Mouse (Mus musculus) intestine, embryonic 14.5 days (tissue): Measurements from ENCODE around the gene Sult4a1. TPM values are rescaled to one million over a fixed set of nuclear protein-coding genes. Genes with fewer than 3 reads are reported as not detected.

Experiments used
- ATAC-seq: fragments of 200-750 bp; cut with Nextera tagmentation; replicated peaks from 2 replicates; pipeline ENCODE4 v1.8.0; 2017; ENCODE audit warnings: low read depth, moderate number of reproducible peaks, moderate TSS enrichment, moderate library complexity; ENCODE audit not compliant: low FRiP score, low TSS enrichment
- DNase-seq: peaks from one replicate; pipeline ENCODE4 v3.0.0-alpha.2; 2018; ENCODE audit warnings: low spot score
- H3K27ac ChIP-seq: fragments of 300-500 bp; sonication (generic); 2 replicates; pipeline ENCODE4 v1.5.1; 2014; ENCODE audit warnings: low read depth, mild to moderate bottlenecking, control low read depth
- H3K27me3 ChIP-seq: fragments of 300-500 bp; sonication (generic); replicated peaks from 2 replicates; pipeline ENCODE4 v1.6.1; 2014; ENCODE audit warnings: low read length, control low read depth; ENCODE audit not compliant: control insufficient read depth, insufficient read depth
- H3K36me3 ChIP-seq: fragments of 300-500 bp; sonication (generic); 2 replicates; pipeline ENCODE4 v1.6.1; 2014; ENCODE audit warnings: low read length, control low read depth; ENCODE audit not compliant: control insufficient read depth, insufficient read depth
- H3K4me1 ChIP-seq: fragments of 300-500 bp; sonication (generic); replicated peaks from 2 replicates; pipeline ENCODE4 v1.6.1; 2014; ENCODE audit warnings: low read length, control low read depth, mixed read lengths; ENCODE audit not compliant: control insufficient read depth, insufficient read depth
- H3K4me2 ChIP-seq: fragments of 300-500 bp; sonication (generic); 2 replicates; pipeline ENCODE4 v1.6.1; 2014; ENCODE audit warnings: low read length
- H3K4me3 ChIP-seq: fragments of 300-500 bp; sonication (generic); 2 replicates; pipeline ENCODE4 v1.5.1; 2014; ENCODE audit warnings: low read depth, low read length, control low read depth, mixed read lengths
- H3K9ac ChIP-seq: fragments of 300-500 bp; sonication (generic); 2 replicates; pipeline ENCODE4 v1.6.1; 2014; ENCODE audit warnings: mild to moderate bottlenecking, low read length
- H3K9me3 ChIP-seq: fragments of 300-500 bp; sonication (generic); 2 replicates; pipeline ENCODE4 v1.6.1; 2016; ENCODE audit warnings: low read length, control low read depth; ENCODE audit not compliant: control insufficient read depth
- WGBS: fragments of 180-500 bp; shearing (Covaris S2); extraction: QIAGEN DNeasy Blood & Tissue Kit; methylation state at CpG from one replicate; pipeline ENCODE4 v1.1.7; 2014; 5-methylcytosine and 5-hydroxymethylcytosine counted together
- polyA plus RNA-seq: library from polyadenylated mRNA; unstranded; fragments of >200 nt; fragmentation: Nextera tagmentation; extraction: Ambion mirVana; gene quantifications from 2 replicates; pipeline ENCODE4 v1.2.1, GENCODE M21; 2014

Gene Sult4a1
- polyA plus RNA-seq, 1 experiment from 2014 or later = 4.5 TPM

- Histone ChIP-seq H3K36me3 (no peaks in the 10 kb centered on the region), H3K4me3 (no peak overlapping the region), H3K4me1 (no peaks in the 10 kb centered on the region), H3K27me3 (no peaks in the 10 kb centered on the region), H3K9me3 (no peaks in the 10 kb centered on the region), H3K4me2 (no peak overlapping the region), H3K27ac (no peak overlapping the region), H3K9ac (no peak overlapping the region)
- ATAC-seq (no peak), DNase-seq (no peak)
- WGBS = 58% methylated on average over 16 of the region's 16 CpGs
Observed at GRCm38 (mm10) chr15:84131096-84131786, 25.7 kb upstream of the Sult4a1 start.

GRCm38 (mm10) chr15:84126871-84127270, 21.3 kb upstream of the Sult4a1 start:
- no peaks in the 10 kb centered on the region for H3K27me3 ChIP-seq
- WGBS = 38% methylated on average over 5 of the region's 5 CpGs
- ATAC-seq (no peak), DNase-seq (no peak)
- H3K4me1 ChIP-seq = no peaks in the 10 kb centered on the region
- no peaks in the 10 kb centered on the region for H3K9me3 ChIP-seq
- H3K27ac ChIP-seq = no peak overlapping the region
- H3K4me3 ChIP-seq = no peak overlapping the region
- no peak overlapping the region for H3K4me2 ChIP-seq
- H3K9ac ChIP-seq = no peak overlapping the region
- H3K36me3 ChIP-seq = no peaks in the 10 kb centered on the region

GRCm38 (mm10) chr15:84126447-84126846, 20.9 kb upstream of the Sult4a1 start:
- Histone ChIP-seq H3K9me3 (no peaks in the 10 kb centered on the region), H3K4me3 (no peak overlapping the region), H3K4me2 (no peak overlapping the region), H3K27ac (no peak overlapping the region), H3K36me3 (no peaks in the 10 kb centered on the region), H3K9ac (no peak overlapping the region), H3K27me3 (no peaks in the 10 kb centered on the region), H3K4me1 (no peaks in the 10 kb centered on the region)
- DNase-seq (no peak), ATAC-seq (no peak)
- 70% methylated on average over 4 of the region's 4 CpGs for WGBS

GRCm38 (mm10) chr15:84124086-84124485, 18.5 kb upstream of the Sult4a1 start:
- 66% methylated on average over 7 of the region's 7 CpGs for WGBS
- Histone ChIP-seq H3K27me3 (no peaks in the 10 kb centered on the region), H3K9ac (no peak overlapping the region), H3K4me3 (no peak overlapping the region), H3K9me3 (no peaks in the 10 kb centered on the region), H3K36me3 (no peaks in the 10 kb centered on the region), H3K4me1 (no peaks in the 10 kb centered on the region), H3K4me2 (no peak overlapping the region), H3K27ac (no peak overlapping the region)
- DNase-seq (no peak), ATAC-seq (no peak)

- Histone ChIP-seq H3K9ac (no peak within 1 kb of the TSS), H3K4me3 (no peak within 1 kb of the TSS), H3K4me2 (no peak within 1 kb of the TSS), H3K9me3 (no peaks in the 10 kb centered on the region), H3K4me1 (no peaks in the 10 kb centered on the region), H3K27me3 (no peaks in the 10 kb centered on the region), H3K27ac (no peak within 1 kb of the TSS), H3K36me3 (no peaks in the 10 kb centered on the region)
- ATAC-seq = no peak
- DNase-seq = no peak
- WGBS = 62% methylated on average over 8 of the region's 8 CpGs
Observed at GRCm38 (mm10) chr15:84123075-84123474, 17.5 kb upstream of the Sult4a1 start, which contains the start of gene Pnpla5. Gene Pnpla5 (minus strand): TSS chr15:84123175.

GRCm38 (mm10) chr15:84121036-84121435, 15.5 kb upstream of the Sult4a1 start:
- Histone ChIP-seq H3K36me3 (no peaks in the 10 kb centered on the region), H3K4me3 (no peak overlapping the region), H3K27ac (no peak overlapping the region), H3K9ac (no peak overlapping the region), H3K27me3 (no peaks in the 10 kb centered on the region), H3K4me1 (no peaks in the 10 kb centered on the region), H3K4me2 (no peak overlapping the region), H3K9me3 (no peaks in the 10 kb centered on the region)
- WGBS = 74% methylated on average over 7 of the region's 7 CpGs
- no peak for DNase-seq
- ATAC-seq = no peak

- Histone ChIP-seq H3K4me3 (no peak overlapping the region), H3K9me3 (no peaks in the 10 kb centered on the region), H3K27ac (no peak overlapping the region), H3K9ac (no peak overlapping the region), H3K27me3 (no peaks in the 10 kb centered on the region), H3K36me3 (no peaks in the 10 kb centered on the region), H3K4me1 (no peaks in the 10 kb centered on the region), H3K4me2 (no peak overlapping the region)
- 27% methylated on average over 6 of the region's 6 CpGs for WGBS
- no peak for DNase-seq
- no peak for ATAC-seq
Observed at GRCm38 (mm10) chr15:84120612-84121011, 15.1 kb upstream of the Sult4a1 start.

GRCm38 (mm10) chr15:84116466-84116865, 10.9 kb upstream of the Sult4a1 start:
- no peak overlapping the region for H3K9ac ChIP-seq
- H3K9me3 ChIP-seq = no peaks in the 10 kb centered on the region
- no peak for DNase-seq
- no peak overlapping the region for H3K4me2 ChIP-seq
- 92% methylated on average over 1 of the region's 1 CpGs for WGBS
- no peak for ATAC-seq
- H3K4me1 ChIP-seq = no peaks in the 10 kb centered on the region
- H3K4me3 ChIP-seq = no peak overlapping the region
- H3K36me3 ChIP-seq = no peaks in the 10 kb centered on the region
- H3K27ac ChIP-seq = no peak overlapping the region
- no peaks in the 10 kb centered on the region for H3K27me3 ChIP-seq

- Histone ChIP-seq H3K4me3 (no peak overlapping the region), H3K4me1 (no peaks in the 10 kb centered on the region), H3K9ac (no peak overlapping the region), H3K4me2 (no peak overlapping the region), H3K9me3 (no peaks in the 10 kb centered on the region), H3K27me3 (no peaks in the 10 kb centered on the region), H3K27ac (no peak overlapping the region), H3K36me3 (no peaks in the 10 kb centered on the region)
- WGBS = 57% methylated on average over 5 of the region's 5 CpGs
- DNase-seq = no peak
- ATAC-seq = no peak
Observed at GRCm38 (mm10) chr15:84115727-84116126, 10.2 kb upstream of the Sult4a1 start.
